Comparison of ENCODE assay signal across 13 mouse cellular contexts in the genomic region with DNA sequence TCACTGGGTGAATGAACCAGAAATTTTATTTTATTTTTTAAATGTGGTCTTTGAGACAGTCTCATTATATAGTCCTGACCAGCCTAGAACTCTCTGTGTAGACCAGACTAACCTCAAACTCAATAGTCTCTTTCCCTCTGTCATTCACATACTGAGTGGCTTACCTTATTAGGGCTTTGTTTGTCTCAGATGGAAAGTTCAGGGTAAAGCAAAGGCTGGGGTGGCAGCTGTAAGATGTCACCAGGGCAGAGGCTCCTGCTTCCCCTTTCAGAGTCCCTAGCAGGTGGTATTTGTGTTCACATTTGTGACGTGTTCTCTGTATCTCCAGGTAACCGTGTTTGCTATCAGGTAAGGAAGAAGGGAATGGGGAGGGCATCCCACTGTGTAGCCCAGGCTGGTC. TPM values are rescaled to one million over a fixed set of nuclear protein-coding genes. Genes with fewer than 3 reads are reported as not detected.
DNase-seq lines count a peak whose midpoint lies in the region; ATAC-seq and TF ChIP-seq lines count a peak whose summit lies in the region.
"Had no signal": no experiment of that assay in that cellular context is flagged by ENCODE, and none has a peak within 500 bp of the region (broad histone marks: within the 10 kb centered on the region; RNA-seq: fewer than 3 reads in every experiment).

No protein-coding gene starts in this region.

- no peaks in the 10 kb centered on the region for H3K9me3 ChIP-seq in heart, embryonic 14.5 days (ENCODE audit: control insufficient read depth, low read length)
- no peaks in the 10 kb centered on the region for H3K9me3 ChIP-seq in lung, postnatal 0 days (ENCODE audit: low read length)
- H3K9me3 ChIP-seq in stomach, postnatal 0 days (ENCODE audit: control insufficient read depth, low read length), result no peaks in the 10 kb centered on the region
- H3K9me3 ChIP-seq: hindbrain, embryonic 12.5 days; neural tube, embryonic 13.5 days had no signal

- H3K4me1 ChIP-seq in heart, embryonic 14.5 days (ENCODE audit: control insufficient read depth in 2 of 2, insufficient read depth in 2 of 2, low read length in 2 of 2), result peaks cover 12 to 18% of the 10 kb centered on the region in 2 experiments
- H3K4me1 ChIP-seq in lung, postnatal 0 days (ENCODE audit: insufficient read depth, low read depth, low read length), result no peaks in the 10 kb centered on the region; the same call in 1 of the 2 replicates
- peaks cover 3% of the 10 kb centered on the region; the same call in 1 of the 2 replicates for H3K4me1 ChIP-seq in stomach, postnatal 0 days (replicated peaks; ENCODE audit: control insufficient read depth, insufficient read depth)

- 0 out of 4 replicates have a peak overlapping the region, but pooled peaks have one; percentile 19 to 22 for H3K27ac ChIP-seq in heart, embryonic 14.5 days (replicated peaks in 1 of 2; ENCODE audit: control insufficient read depth in 1 of 2, insufficient read depth in 1 of 2, low read depth in 2 of 2, low read length in 2 of 2)
- peak overlapping the region; percentile 64; the same call in 1 of the 2 replicates for H3K27ac ChIP-seq in lung, postnatal 0 days (ENCODE audit: low read length)
- H3K27ac ChIP-seq in stomach, postnatal 0 days (replicated peaks), result peak overlapping the region; percentile 53
- H3K27ac ChIP-seq: hindbrain, embryonic 12.5 days; macrophage; neural tube, embryonic 13.5 days had no signal

- H3K4me3 ChIP-seq in heart, embryonic 14.5 days (ENCODE audit: control insufficient read depth in 1 of 2, insufficient read depth in 1 of 2, low read depth in 1 of 2, low read length in 2 of 2), result no peak overlapping the region
- H3K4me3 ChIP-seq in lung, postnatal 0 days (ENCODE audit: low read depth, low read length), result no peak overlapping the region
- H3K4me3 ChIP-seq in stomach, postnatal 0 days (ENCODE audit: low read depth, low read length), result no peak overlapping the region
- H3K4me3 ChIP-seq: hindbrain, embryonic 12.5 days; neural tube, embryonic 13.5 days had no signal

- 34% methylated on average over 2 of the region's 2 CpGs for WGBS in heart, embryonic 14.5 days
- 24% methylated on average over 2 of the region's 2 CpGs for WGBS in lung, postnatal 0 days
- WGBS in stomach, postnatal 0 days, result 24% methylated on average over 2 of the region's 2 CpGs

- no peak overlapping the region for H3K4me2 ChIP-seq in heart, embryonic 14.5 days (ENCODE audit: low read length)
- no peak overlapping the region for H3K4me2 ChIP-seq in lung, postnatal 0 days (replicated peaks; ENCODE audit: low read depth, low read length)
- H3K4me2 ChIP-seq in stomach, postnatal 0 days (replicated peaks; ENCODE audit: low read depth), result no peak overlapping the region
- H3K4me2 ChIP-seq: hindbrain, embryonic 12.5 days; neural tube, embryonic 13.5 days had no signal

- ATAC-seq in heart, embryonic 14.5 days (ENCODE audit: insufficient number of reproducible peaks, insufficient read depth, low FRiP score, low read depth), result no peak
- ATAC-seq in lung, postnatal 0 days, result no peak
- peak; percentile 16 for ATAC-seq in stomach, postnatal 0 days (ENCODE audit: low FRiP score, low TSS enrichment)

- TF ChIP-seq EP300 in lung, postnatal 0 days (IDR thresholded peaks at IDR 0.05), result no peak
- TF ChIP-seq EP300 in stomach, postnatal 0 days (optimal IDR thresholded peaks at IDR 0.05), result no peak

- TF ChIP-seq CTCF in lung, postnatal 0 days (IDR thresholded peaks at IDR 0.05), result no peak
- no peak for TF ChIP-seq CTCF in stomach, postnatal 0 days (IDR thresholded peaks at IDR 0.05; ENCODE audit: low read depth)

- peaks cover 5% of the 10 kb centered on the region; the same call in 1 of the 2 replicates for H3K36me3 ChIP-seq in heart, embryonic 14.5 days (ENCODE audit: control insufficient read depth, insufficient read depth, low read length)
- H3K36me3 ChIP-seq in lung, postnatal 0 days (ENCODE audit: insufficient read depth, low read length), result no peaks in the 10 kb centered on the region
- H3K36me3 ChIP-seq in stomach, postnatal 0 days (ENCODE audit: control insufficient read depth, insufficient read depth, low read length), result no peaks in the 10 kb centered on the region
- H3K36me3 ChIP-seq: hindbrain, embryonic 12.5 days; neural tube, embryonic 13.5 days had no signal

- no peaks in the 10 kb centered on the region for H3K27me3 ChIP-seq in heart, embryonic 14.5 days (ENCODE audit: control insufficient read depth, insufficient read depth, low read length)
- H3K27me3 ChIP-seq in lung, postnatal 0 days (replicated peaks; ENCODE audit: insufficient read depth, low read length), result no peaks in the 10 kb centered on the region
- H3K27me3 ChIP-seq in stomach, postnatal 0 days (ENCODE audit: control insufficient read depth, insufficient read depth, low read length), result no peaks in the 10 kb centered on the region
- H3K27me3 ChIP-seq: hindbrain, embryonic 12.5 days; neural tube, embryonic 13.5 days had no signal

- no peak for DNase-seq in heart, adult 8-10 months (ENCODE audit: low spot score)
- DNase-seq in lung, postnatal 0 days (ENCODE audit: low spot score), result no peak
- no peak for DNase-seq in lung, adult 18-20 months
- DNase-seq in induced T-regulatory cell, adult 2 months (ENCODE audit: low read depth), result peak; percentile 35
- no peak for DNase-seq in stomach, postnatal 0 days (ENCODE audit: low spot score)
- no peak for DNase-seq in retina, embryonic 14.5 days (ENCODE audit: low spot score)
- DNase-seq: cerebellum, adult 2 months; gastrocnemius, postnatal 25 days; kidney, adult 8-10 months had no signal

- no peak overlapping the region for H3K9ac ChIP-seq in heart, embryonic 14.5 days (ENCODE audit: low read length)
- H3K9ac ChIP-seq in lung, postnatal 0 days (replicated peaks; ENCODE audit: low read depth), result no peak overlapping the region
- no peak overlapping the region for H3K9ac ChIP-seq in stomach, postnatal 0 days (ENCODE audit: low read length)
- H3K9ac ChIP-seq: hindbrain, embryonic 12.5 days; neural tube, embryonic 13.5 days had no signal

RNA-seq across cellular contexts. Expression of gene Sh3bgrl2, which starts 24.7 kb away (rescaled TPM):
- polyA plus RNA-seq in heart, embryonic 14.5 days (2014; fragmentation: Nextera tagmentation; extraction: Ambion mirVana), result 13.9 and 14.2 TPM in 2 replicates
- 1 to 10 TPM; 3.8 to 8.4 (median 5.4) TPM for total RNA-seq in heart, adult 8-10 months (2022)
- polyA plus RNA-seq in lung, postnatal 0 days (2015; fragmentation: Nextera tagmentation; extraction: Ambion mirVana), result 17.3 and 18.6 TPM in 2 replicates
- 114 and 117 TPM in 2 replicates for polyA plus RNA-seq in stomach, postnatal 0 days (2015; fragmentation: Nextera tagmentation; extraction: Ambion mirVana)
